Comparison of ENCODE assay signal across 10 mouse cellular contexts in genomic region chr13:109899442-109900428, GRCm38 (mm10).
DNase-seq lines count a peak whose midpoint lies in the region; ATAC-seq and TF ChIP-seq lines count a peak whose summit lies in the region.
"Had no signal": no experiment of that assay in that cellular context is flagged by ENCODE, and none has a peak within 500 bp of the region (broad histone marks: within the 10 kb centered on the region; RNA-seq: fewer than 3 reads in every experiment).

No protein-coding gene starts in this region.

- peak overlapping the region; percentile 97 for H3K27ac ChIP-seq in gastrocnemius, adult 2 months
- H3K27ac ChIP-seq in midbrain, postnatal 0 days (ENCODE audit: low read depth, low read length), result no peak overlapping the region
- no peak overlapping the region for H3K27ac ChIP-seq in midbrain, embryonic 14.5 days (replicated peaks; ENCODE audit: low read depth, low read length)
- H3K27ac ChIP-seq: kidney, postnatal 0 days; lung, embryonic 15.5 days had no signal

- 77% methylated on average over 14 of the region's 14 CpGs for WGBS in midbrain, postnatal 0 days
- 83% methylated on average over 14 of the region's 14 CpGs for WGBS in midbrain, embryonic 14.5 days

- no peaks in the 10 kb centered on the region for H3K9me3 ChIP-seq in midbrain, postnatal 0 days (ENCODE audit: low read length)
- no peaks in the 10 kb centered on the region for H3K9me3 ChIP-seq in midbrain, embryonic 14.5 days (ENCODE audit: control insufficient read depth, low read length)
- H3K9me3 ChIP-seq: lung, embryonic 15.5 days had no signal

- intact Hi-C loops in gastrocnemius, adult 2 months (cut with DNase I), result loop anchor here (10.0 kb wide), 1 partner anchor 275 kb away; no protein-coding TSS in a partner anchor

- peak; percentile 81 for DNase-seq in gastrocnemius, adult 2 months
- no peak for DNase-seq in gastrocnemius, postnatal 4 days (ENCODE audit: low spot score in 2 of 2)
- peak; percentile 24 for DNase-seq in midbrain, postnatal 0 days (ENCODE audit: low spot score)
- no peak for DNase-seq in midbrain, embryonic 14.5 days
- DNase-seq in kidney, adult 8-10 months, result peak; percentile 30 to 51
- no peak for DNase-seq in frontal cortex, postnatal 25 days (ENCODE audit: low spot score in 2 of 2)
- no peak for DNase-seq in retina, embryonic 14.5 days (ENCODE audit: low spot score)
- DNase-seq in urinary bladder, postnatal 14 days (ENCODE audit: low spot score), result no peak

- no peaks in the 10 kb centered on the region for H3K36me3 ChIP-seq in midbrain, postnatal 0 days (ENCODE audit: insufficient read depth, low read length)
- no peaks in the 10 kb centered on the region for H3K36me3 ChIP-seq in midbrain, embryonic 14.5 days (ENCODE audit: control insufficient read depth, insufficient read depth, low read length)
- H3K36me3 ChIP-seq: lung, embryonic 15.5 days had no signal

- no peak overlapping the region for H3K4me3 ChIP-seq in gastrocnemius, adult 2 months
- no peak overlapping the region for H3K4me3 ChIP-seq in midbrain, postnatal 0 days (ENCODE audit: low read depth, low read length)
- H3K4me3 ChIP-seq in midbrain, embryonic 14.5 days (replicated peaks; ENCODE audit: low read depth, low read length), result no peak overlapping the region
- H3K4me3 ChIP-seq: lung, embryonic 15.5 days had no signal

- H3K4me1 ChIP-seq in midbrain, postnatal 0 days (ENCODE audit: insufficient read depth, low read length), result peaks cover 10% of the 10 kb centered on the region; the same call in 1 of the 2 replicates
- H3K4me1 ChIP-seq in midbrain, embryonic 14.5 days (ENCODE audit: control insufficient read depth, insufficient read depth, low read length), result peaks cover 10% of the 10 kb centered on the region

- H3K4me2 ChIP-seq in midbrain, postnatal 0 days (ENCODE audit: low read depth, low read length, poor library complexity, severe bottlenecking), result no peak overlapping the region
- H3K4me2 ChIP-seq in midbrain, embryonic 14.5 days (ENCODE audit: low read length), result no peak overlapping the region
- H3K4me2 ChIP-seq: lung, embryonic 15.5 days had no signal

- H3K9ac ChIP-seq in midbrain, postnatal 0 days (replicated peaks; ENCODE audit: low read length, poor library complexity, severe bottlenecking), result no peak overlapping the region
- no peak overlapping the region for H3K9ac ChIP-seq in midbrain, embryonic 14.5 days (replicated peaks; ENCODE audit: low read length)
- H3K9ac ChIP-seq: lung, embryonic 15.5 days had no signal

- H3K27me3 ChIP-seq in midbrain, postnatal 0 days (ENCODE audit: insufficient read depth, low read length), result no peaks in the 10 kb centered on the region
- H3K27me3 ChIP-seq in midbrain, embryonic 14.5 days (ENCODE audit: control insufficient read depth, insufficient read depth, low read length), result no peaks in the 10 kb centered on the region
- H3K27me3 ChIP-seq: lung, embryonic 15.5 days had no signal

- 0 out of 2 replicates have a peak, but pooled peaks have one; percentile 1 for TF ChIP-seq CTCF in gastrocnemius, adult 2 months (IDR thresholded peaks at IDR 0.05)
- no peak for TF ChIP-seq CTCF in midbrain, postnatal 0 days (IDR thresholded peaks at IDR 0.05)

- ATAC-seq in midbrain, postnatal 0 days (ENCODE audit: low FRiP score), result no peak
- no peak for ATAC-seq in midbrain, embryonic 14.5 days (ENCODE audit: low FRiP score, low TSS enrichment)

Comparison
In these comparisons a context has a peak if more than half of its experiments do, and no peak if none do; other contexts are left out.
1. DNase-seq: peak in gastrocnemius, adult 2 months (single experiment), midbrain, postnatal 0 days (single experiment) and kidney, adult 8-10 months (2 of 2); none in gastrocnemius, postnatal 4 days (0 of 2), midbrain, embryonic 14.5 days (single experiment), frontal cortex, postnatal 25 days (0 of 2), retina, embryonic 14.5 days (single experiment) and urinary bladder, postnatal 14 days (single experiment).